27 mouse cellular contexts compared by ENCODE assay signal in genomic region chr3:158270887-158271286, GRCm38 (mm10).
"Had no signal": no experiment of that assay in that cellular context is flagged by ENCODE, and none has a peak within 500 bp of the region (broad histone marks: within the 10 kb centered on the region; RNA-seq: fewer than 3 reads in every experiment).

No protein-coding gene starts in this region.

- ATAC-seq: hindbrain, embryonic 16.5 days; inflammation-experienced regulatory T-cells, adult 6 months; intestine, embryonic 15.5 days; liver, embryonic 12.5 days had no signal

- H3K36me3 ChIP-seq: heart, embryonic 10.5 days; heart, embryonic 12.5 days; hindbrain, embryonic 10.5 days; hindbrain, embryonic 12.5 days; intestine, embryonic 15.5 days; kidney, embryonic 15.5 days; limb, embryonic 13.5 days; limb, embryonic 15.5 days; liver, embryonic 12.5 days had no signal

- H3K27ac ChIP-seq: gastrocnemius, adult 2 months; heart, embryonic 10.5 days; hindbrain, embryonic 10.5 days; hindbrain, embryonic 12.5 days; hindbrain, embryonic 14.5 days; intestine, embryonic 15.5 days; kidney, embryonic 15.5 days; limb, embryonic 13.5 days; limb, embryonic 15.5 days; liver, embryonic 12.5 days; liver, embryonic 14.5 days had no signal

- H3K4me3 ChIP-seq: gastrocnemius, adult 2 months; heart, embryonic 10.5 days; heart, embryonic 12.5 days; hindbrain, embryonic 10.5 days; hindbrain, embryonic 12.5 days; intestine, embryonic 15.5 days; kidney, embryonic 15.5 days; limb, embryonic 13.5 days; limb, embryonic 15.5 days; liver, embryonic 12.5 days had no signal

- H3K9me3 ChIP-seq: heart, embryonic 10.5 days; heart, embryonic 12.5 days; hindbrain, embryonic 10.5 days; hindbrain, embryonic 12.5 days; intestine, embryonic 15.5 days; kidney, embryonic 15.5 days; limb, embryonic 13.5 days; limb, embryonic 15.5 days; liver, embryonic 12.5 days had no signal

- H3K9ac ChIP-seq: heart, embryonic 12.5 days; hindbrain, embryonic 12.5 days; hindbrain, embryonic 14.5 days; intestine, embryonic 15.5 days; kidney, embryonic 15.5 days; limb, embryonic 13.5 days; limb, embryonic 15.5 days; liver, embryonic 12.5 days; liver, embryonic 14.5 days had no signal

- H3K27me3 ChIP-seq: heart, embryonic 12.5 days; hindbrain, embryonic 12.5 days; intestine, embryonic 15.5 days; kidney, embryonic 15.5 days; limb, embryonic 13.5 days; limb, embryonic 15.5 days; liver, embryonic 12.5 days had no signal

- H3K4me2 ChIP-seq: heart, embryonic 12.5 days; hindbrain, embryonic 12.5 days; hindbrain, embryonic 14.5 days; intestine, embryonic 15.5 days; kidney, embryonic 15.5 days; limb, embryonic 13.5 days; limb, embryonic 15.5 days; liver, embryonic 12.5 days had no signal

- H3K4me1 ChIP-seq: heart, embryonic 10.5 days; heart, embryonic 12.5 days; hindbrain, embryonic 10.5 days; hindbrain, embryonic 12.5 days; intestine, embryonic 15.5 days; kidney, embryonic 15.5 days; limb, embryonic 13.5 days; limb, embryonic 15.5 days; liver, embryonic 12.5 days had no signal

- DNase-seq: gastrocnemius, adult 2 months; gastrocnemius, postnatal 10 days; gastrocnemius, postnatal 25 days; heart, adult 18-20 months; heart, postnatal 10 days; heart, postnatal 4 days; kidney, adult 11 months; kidney, adult 2 months; kidney, adult 9 months; kidney, postnatal 14 days; kidney, postnatal 36 days; layer of hippocampus, adult 9-11 months; layer of hippocampus, postnatal 36 days; left cerebral cortex, postnatal 4 days had no signal
